In the genomic region with DNA sequence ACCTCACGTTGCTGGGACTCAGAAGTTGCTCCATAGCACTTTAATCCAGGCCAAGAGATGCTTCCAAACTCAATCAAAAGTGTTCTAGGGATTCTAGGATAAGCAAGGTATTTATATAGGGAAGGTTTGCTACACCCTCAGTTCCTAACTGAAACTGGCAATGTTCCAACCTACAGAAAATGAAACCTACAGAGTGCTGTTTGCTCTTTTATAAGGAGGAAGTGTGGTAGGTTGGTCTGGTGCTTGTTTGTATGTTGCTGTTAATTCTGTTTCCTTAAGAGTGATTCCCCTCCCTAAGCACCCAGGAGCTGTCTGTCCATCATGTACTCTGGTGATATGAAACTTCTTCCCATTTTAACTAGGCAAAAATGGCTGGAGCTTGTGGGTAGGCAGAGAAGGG, we compare ENCODE assay signal across 10 mouse cellular contexts. TPM values are rescaled to one million over a fixed set of nuclear protein-coding genes. Genes with fewer than 3 reads are reported as not detected.
DNase-seq lines count a peak whose midpoint lies in the region; ATAC-seq and TF ChIP-seq lines count a peak whose summit lies in the region.
"Not testable (repeated sequence)": the region's sequence is repeated elsewhere in the genome, so short reads cannot be mapped to it uniquely, and the experiment has no call there.
"Had no signal": no experiment of that assay in that cellular context is flagged by ENCODE, and none has a peak within 500 bp of the region (broad histone marks: within the 10 kb centered on the region; RNA-seq: fewer than 3 reads in every experiment).

A gene (minus strand): TSS at position 69 of the 400 bp plus-strand sequence.

- not testable (repeated sequence) for H3K4me2 ChIP-seq in embryonic facial prominence, embryonic 14.5 days (ENCODE audit: low read depth, low read length); lung, embryonic 14.5 days

- not testable (repeated sequence) for H3K4me1 ChIP-seq in embryonic facial prominence, embryonic 14.5 days (ENCODE audit: control insufficient read depth, insufficient read depth, low read length); lung, embryonic 14.5 days (ENCODE audit: insufficient read depth); thymus, adult 2 months (replicated peaks; ENCODE audit: control insufficient read depth, insufficient read depth, low read length)
- H3K4me1 ChIP-seq in small intestine, adult 2 months (ENCODE audit: control insufficient read depth, insufficient read depth, insufficient read length, low read length), result peaks cover 20% of the 10 kb centered on the region; the same call in 1 of the 2 replicates

- H3K9me3 ChIP-seq in embryonic facial prominence, embryonic 14.5 days (ENCODE audit: control insufficient read depth, low read length); lung, embryonic 14.5 days (ENCODE audit: low read depth, low read length): not testable (repeated sequence)

- TF ChIP-seq CTCF in lung, embryonic 14.5 days (IDR thresholded peaks at IDR 0.05; ENCODE audit: low read depth); small intestine, adult 2 months (IDR thresholded peaks at IDR 0.05; ENCODE audit: extremely low read depth, insufficient read length, insufficient replicate concordance, low read depth, low read length); thymus, adult 2 months (IDR thresholded peaks at IDR 0.05; ENCODE audit: borderline replicate concordance, control insufficient read depth, extremely low read depth, insufficient read depth, low read length, poor library complexity): not testable (repeated sequence)

- not testable (repeated sequence) for H3K36me3 ChIP-seq in embryonic facial prominence, embryonic 14.5 days (ENCODE audit: control insufficient read depth, insufficient read depth, low read length); lung, embryonic 14.5 days (ENCODE audit: insufficient read depth); small intestine, adult 2 months (ENCODE audit: control insufficient read depth, insufficient read depth, low read length); thymus, adult 2 months (ENCODE audit: control insufficient read depth, insufficient read depth, low read length)

- H3K27me3 ChIP-seq in embryonic facial prominence, embryonic 14.5 days (replicated peaks; ENCODE audit: control insufficient read depth, insufficient read depth, low read length); lung, embryonic 14.5 days (ENCODE audit: insufficient read depth, low read length); small intestine, adult 2 months (ENCODE audit: control insufficient read depth, insufficient read depth, low read length); thymus, adult 2 months (ENCODE audit: control insufficient read depth, insufficient read depth, low read length): not testable (repeated sequence)

- not testable (repeated sequence) for TF ChIP-seq POLR2A in small intestine, adult 2 months (IDR thresholded peaks at IDR 0.05; ENCODE audit: low read depth, low read length); thymus, adult 2 months (IDR thresholded peaks at IDR 0.05; ENCODE audit: control insufficient read depth, extremely low read depth, insufficient read depth, low read length, poor library complexity)

- not testable (repeated sequence) for H3K4me3 ChIP-seq in embryonic facial prominence, embryonic 14.5 days (ENCODE audit: low read depth, low read length); lung, embryonic 14.5 days (ENCODE audit: low read depth, low read length); small intestine, adult 2 months (ENCODE audit: low read depth, low read length); thymus, adult 2 months (ENCODE audit: control insufficient read depth, insufficient read depth, low read length)

- not testable (repeated sequence) for ATAC-seq in embryonic facial prominence, embryonic 14.5 days (ENCODE audit: low read depth); lung, embryonic 14.5 days (ENCODE audit: insufficient read depth)
- peak; percentile 78 for ATAC-seq in inflammation-experienced regulatory T-cells, adult 6 months
- ATAC-seq in megakaryocyte progenitor cell, adult 5-6 weeks (replicated peaks; ENCODE audit: poor library complexity), result peak; percentile 59

- not testable (repeated sequence) for H3K9ac ChIP-seq in embryonic facial prominence, embryonic 14.5 days (ENCODE audit: low read depth, low read length); lung, embryonic 14.5 days

- WGBS in embryonic facial prominence, embryonic 14.5 days, result 54% methylated on average over 1 of the region's 1 CpGs
- 37% methylated on average over 1 of the region's 1 CpGs for WGBS in lung, embryonic 14.5 days
- 19% methylated on average over 1 of the region's 1 CpGs for WGBS in small intestine, adult 2 months
- 81% methylated on average over 1 of the region's 1 CpGs for WGBS in thymus, adult 2 months

- peak; percentile 44 for DNase-seq in 416B (ENCODE audit: low read depth)
- DNase-seq in MEL-GATA-1-ER (ENCODE audit: extremely low read depth, low read depth), result peak; percentile 14
- peak; percentile 41 for DNase-seq in embryonic facial prominence, embryonic 14.5 days (ENCODE audit: low spot score)
- peak; percentile 57 for DNase-seq in lung, embryonic 14.5 days
- DNase-seq in thymus, adult 2 months, result not testable (repeated sequence)

- not testable (repeated sequence) for H3K27ac ChIP-seq in embryonic facial prominence, embryonic 14.5 days (replicated peaks; ENCODE audit: low read depth, low read length); lung, embryonic 14.5 days (ENCODE audit: low read depth)
- H3K27ac ChIP-seq in small intestine, adult 2 months (ENCODE audit: insufficient read depth, low read depth, low read length), result peak within 1 kb of the TSS; percentile 94
- 0 out of 2 replicates have a peak within 1 kb of the TSS, but pooled peaks have one; percentile 23 for H3K27ac ChIP-seq in thymus, adult 2 months (ENCODE audit: control insufficient read depth, insufficient read depth, low read length)

RNA-seq across cellular contexts. Expression of the gene that starts here (rescaled TPM):
- 0.56 and 1.2 TPM in 2 replicates for polyA plus RNA-seq in embryonic facial prominence, embryonic 14.5 days (2014; fragmentation: Nextera tagmentation; extraction: Ambion mirVana)
- polyA plus RNA-seq in inflammation-experienced regulatory T-cells, adult 6 months (2017; shearing (Covaris generic)), result 100 to 1,000 TPM in 1 of 3 experiments, 10 to 100 TPM in 2; 76.3 to 104 (median 82.1) TPM
- polyA plus RNA-seq in lung, embryonic 14.5 days (2014; fragmentation: Nextera tagmentation; extraction: Ambion mirVana), result 0.18 and 0.49 TPM in 2 replicates
- 0.12 and 0.17 TPM in 2 replicates for total RNA-seq in megakaryocyte progenitor cell, adult 5-6 weeks (2015)
- 0.25 and 0.30 TPM in 2 replicates for total RNA-seq in megakaryocyte progenitor cell, adult 5-6 weeks (2017)
- polyA plus RNA-seq in small intestine, adult 2 months (2012; rRNA removed), result 6.3 and 8.4 TPM in 2 replicates
- polyA plus RNA-seq in thymus, adult 2 months (2012; rRNA removed), result 1.6 and 2.2 TPM in 2 replicates
- total RNA-seq: gastrocnemius, adult 2 months had no signal
- polyA plus RNA-seq: midbrain, embryonic 10.5 days had no signal

Comparison
In these comparisons a context has a peak if more than half of its experiments do, and no peak if none do; other contexts are left out.
1. Peak in DNase-seq in lung, embryonic 14.5 days; RNA of the gene not detected or under 1 TPM.
2. Peak in ATAC-seq in megakaryocyte progenitor cell, adult 5-6 weeks; RNA of the gene not detected or under 1 TPM.